Mouse (Mus musculus) liver, adult (tissue): ENCODE results near the gene Zgrf1.

Experiments
- GATA4 ChIP-seq: IDR thresholded peaks from 2 replicates; pipeline ENCODE4 v1.6.1; 2014; ENCODE audit warnings: mild to moderate bottlenecking, low read length; ENCODE audit not compliant: insufficient replicate concordance

Zgrf1 gene

DNA sequence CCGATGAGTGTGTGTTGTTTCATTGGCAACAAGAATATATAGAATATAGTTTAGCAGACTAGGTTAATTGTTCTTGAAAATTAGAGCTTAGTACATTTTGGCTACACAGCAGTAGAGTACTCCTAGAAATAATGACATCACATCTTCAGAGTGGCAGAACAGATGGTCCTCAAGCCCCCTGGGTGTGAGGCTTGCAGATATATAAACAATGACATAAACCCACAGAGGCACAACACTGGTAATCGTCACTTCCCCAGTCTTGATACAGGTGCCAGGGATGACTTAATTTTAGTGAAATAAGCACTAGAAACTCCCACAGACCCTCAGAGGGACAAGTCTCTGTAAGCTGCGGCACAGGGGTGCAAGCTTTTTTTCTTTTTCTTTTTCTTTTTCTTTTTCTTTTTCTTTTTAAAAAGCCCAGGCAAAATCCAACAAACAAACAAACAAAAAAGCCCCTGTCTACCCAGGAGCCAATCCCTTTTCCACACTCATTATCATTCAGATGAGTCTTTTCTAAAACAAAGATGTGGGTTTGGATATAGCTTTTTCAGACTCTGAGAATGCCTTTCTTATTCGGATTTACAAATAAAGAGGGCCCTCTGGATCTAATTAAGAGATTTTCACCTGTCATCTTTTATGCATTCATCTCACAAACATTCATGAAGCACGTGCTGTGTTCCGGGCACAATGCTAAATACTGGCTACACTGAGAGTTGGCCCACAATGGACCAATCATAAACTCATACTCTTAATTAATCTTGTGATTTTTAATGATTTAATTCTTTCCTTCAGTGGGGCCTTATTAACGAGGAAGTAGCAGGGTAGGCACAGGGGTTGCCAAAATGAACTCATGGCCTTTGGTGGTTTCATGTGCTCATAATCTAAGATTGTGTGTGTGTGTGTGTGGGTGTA lies 98.7 kb downstream of the Zgrf1 start:
- TF ChIP-seq GATA4, result no peak

DNA sequence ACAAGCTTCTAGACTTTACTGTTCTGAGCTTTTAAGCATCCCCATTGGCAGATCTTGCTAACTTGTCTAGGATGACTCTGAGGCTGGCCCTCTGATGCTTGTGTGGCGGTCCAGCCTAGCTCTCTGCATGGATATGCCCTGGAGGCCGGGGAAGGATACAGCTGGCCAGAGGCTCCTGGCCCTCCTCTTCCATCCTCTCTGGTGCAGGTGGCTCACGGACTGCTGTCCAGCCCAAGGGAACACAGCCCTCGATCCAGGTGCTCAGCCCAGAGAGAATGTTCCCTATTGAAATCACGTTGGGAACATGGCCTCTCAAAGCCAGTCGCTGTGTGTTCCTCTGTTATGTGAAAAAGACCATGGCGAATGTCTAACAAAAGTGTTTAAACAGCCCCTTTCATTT lies 107.4 kb downstream of the Zgrf1 start:
- no peak for TF ChIP-seq GATA4

DNA sequence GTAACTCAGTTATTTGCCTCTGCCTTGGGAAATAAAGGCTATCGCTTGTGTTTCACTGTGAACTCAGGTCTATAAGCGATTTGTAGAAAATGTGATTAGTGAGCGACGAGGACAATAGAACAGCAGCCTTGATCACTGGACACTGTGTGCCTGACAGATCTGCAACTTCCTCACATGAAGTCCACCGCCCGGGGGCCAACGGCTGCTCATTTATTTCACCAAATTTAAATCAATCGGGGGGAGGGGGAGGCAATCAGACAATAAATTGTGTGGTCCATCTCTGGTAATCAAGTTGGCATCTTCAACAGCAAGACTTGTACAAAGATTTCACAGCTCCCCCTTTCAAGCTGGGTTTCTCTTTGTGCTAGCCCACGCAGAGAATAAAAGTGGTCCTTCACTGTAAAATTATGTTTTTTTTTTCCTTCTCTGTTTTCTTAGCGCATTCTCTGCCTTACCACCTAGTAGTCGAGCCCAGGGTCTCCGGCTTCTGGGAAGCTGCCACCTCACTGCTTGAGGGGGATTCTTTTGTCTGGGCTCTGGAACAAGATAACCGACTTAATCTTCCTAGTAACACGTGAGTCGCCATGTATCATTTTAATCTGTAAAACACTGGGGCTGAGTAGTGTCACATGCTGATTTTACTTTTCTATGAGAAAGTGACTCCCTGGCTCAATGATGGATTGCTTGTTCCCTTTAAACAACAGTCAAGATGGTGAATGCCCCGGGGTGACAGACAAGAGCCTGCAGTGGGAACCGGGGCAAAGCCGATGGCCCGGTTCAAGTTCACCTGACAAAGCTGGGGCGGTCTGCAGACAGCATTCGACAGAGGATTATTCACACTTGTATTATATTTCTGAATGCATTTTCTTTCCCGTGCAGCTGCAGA lies 108.6 kb downstream of the Zgrf1 start:
- no peak for TF ChIP-seq GATA4
